Mouse (Mus musculus): ENCODE measurements around the gene Ltbp1. TPM values are rescaled to one million over a fixed set of nuclear protein-coding genes. Genes with fewer than 3 reads are reported as not detected.

The Ltbp1 gene
- polyA plus RNA-seq, 1 experiment from 2014 or later: 2.6 TPM

GRCm38 (mm10) chr17:75239545-75239944 lies 234.2 kb downstream of the Ltbp1 start:
- Histone ChIP-seq H3K36me3 (replicated peaks; ENCODE audit: control insufficient read depth, insufficient read depth) (no peaks in the 10 kb centered on the region), H3K4me1 (replicated peaks; ENCODE audit: control insufficient read depth, insufficient read depth, low read length) (no peaks in the 10 kb centered on the region), H3K9ac (no peak overlapping the region), H3K4me2 (replicated peaks) (no peak overlapping the region), H3K27me3 (ENCODE audit: control insufficient read depth, insufficient read depth, low read length) (no peaks in the 10 kb centered on the region), H3K9me3 (ENCODE audit: control insufficient read depth, low read length) (no peaks in the 10 kb centered on the region), H3K27ac (no peak overlapping the region), H3K4me3 (replicated peaks; ENCODE audit: low read length) (no peak overlapping the region)
- 82% methylated on average over 3 of the region's 3 CpGs for WGBS
- ATAC-seq (ENCODE audit: low FRiP score): no peak
- DNase-seq (ENCODE audit: low spot score): no peak

- no peak for DNase-seq (ENCODE audit: low spot score)
- 100% methylated on average over 1 of the region's 1 CpGs for WGBS
Observed at GRCm38 (mm10) chr17:75242086-75242485, 236.7 kb downstream of the Ltbp1 start.

GRCm38 (mm10) chr17:75243221-75243620 lies 237.9 kb downstream of the Ltbp1 start:
- 88% methylated on average over 1 of the region's 1 CpGs for WGBS
- H3K4me3 ChIP-seq (replicated peaks; ENCODE audit: low read length): no peak overlapping the region
- no peaks in the 10 kb centered on the region for H3K36me3 ChIP-seq (replicated peaks; ENCODE audit: control insufficient read depth, insufficient read depth)
- DNase-seq (ENCODE audit: low spot score) (no peak), ATAC-seq (ENCODE audit: low FRiP score) (no peak)
- H3K27ac ChIP-seq: no peak overlapping the region
- H3K4me1 ChIP-seq (replicated peaks; ENCODE audit: control insufficient read depth, insufficient read depth, low read length): no peaks in the 10 kb centered on the region
- no peaks in the 10 kb centered on the region for H3K27me3 ChIP-seq (ENCODE audit: control insufficient read depth, insufficient read depth, low read length)
- H3K9ac ChIP-seq: no peak overlapping the region
- no peak overlapping the region for H3K4me2 ChIP-seq (replicated peaks)
- no peaks in the 10 kb centered on the region for H3K9me3 ChIP-seq (ENCODE audit: control insufficient read depth, low read length)

More at GRCm38 (mm10) chr17:75242086-75242485, 236.7 kb downstream of the Ltbp1 start:
- H3K4me1 ChIP-seq (replicated peaks; ENCODE audit: control insufficient read depth, insufficient read depth, low read length): no peaks in the 10 kb centered on the region
- H3K9ac ChIP-seq: no peak overlapping the region
- H3K9me3 ChIP-seq (ENCODE audit: control insufficient read depth, low read length): no peaks in the 10 kb centered on the region
- H3K27me3 ChIP-seq (ENCODE audit: control insufficient read depth, insufficient read depth, low read length): no peaks in the 10 kb centered on the region
- H3K27ac ChIP-seq: no peak overlapping the region
- ATAC-seq (ENCODE audit: low FRiP score): no peak
- no peak overlapping the region for H3K4me2 ChIP-seq (replicated peaks)
- H3K4me3 ChIP-seq (replicated peaks; ENCODE audit: low read length): no peak overlapping the region
- H3K36me3 ChIP-seq (replicated peaks; ENCODE audit: control insufficient read depth, insufficient read depth): no peaks in the 10 kb centered on the region

DNA sequence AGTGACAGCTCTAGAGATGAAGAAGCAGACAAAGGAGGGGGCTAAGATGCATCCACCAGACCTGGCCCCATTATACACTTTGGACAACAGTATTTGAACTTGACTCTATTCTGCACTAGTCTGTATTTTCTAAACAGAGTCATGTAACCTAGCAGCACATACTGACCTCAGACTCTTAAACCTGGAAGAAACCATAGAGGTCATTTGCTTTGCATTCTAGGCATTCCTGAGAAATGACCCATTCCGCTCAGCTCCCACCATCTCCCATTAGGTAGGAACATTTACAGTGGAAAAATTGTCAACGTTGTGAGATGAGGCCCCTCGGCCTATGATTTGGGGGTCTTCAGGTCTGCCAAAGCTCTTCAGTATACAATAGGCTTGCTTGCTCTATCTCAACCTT lies 238.8 kb downstream of the Ltbp1 start:
- Histone ChIP-seq H3K36me3 (replicated peaks; ENCODE audit: control insufficient read depth, insufficient read depth) (no peaks in the 10 kb centered on the region), H3K27me3 (ENCODE audit: control insufficient read depth, insufficient read depth, low read length) (no peaks in the 10 kb centered on the region), H3K4me2 (replicated peaks) (no peak overlapping the region), H3K4me3 (replicated peaks; ENCODE audit: low read length) (no peak overlapping the region), H3K27ac (no peak overlapping the region), H3K4me1 (replicated peaks; ENCODE audit: control insufficient read depth, insufficient read depth, low read length) (no peaks in the 10 kb centered on the region), H3K9ac (no peak overlapping the region), H3K9me3 (ENCODE audit: control insufficient read depth, low read length) (no peaks in the 10 kb centered on the region)
- ATAC-seq (ENCODE audit: low FRiP score) (no peak), DNase-seq (ENCODE audit: low spot score) (no peak)
- 100% methylated on average over 3 of the region's 3 CpGs for WGBS

GRCm38 (mm10) chr17:75245085-75245484 lies 239.7 kb downstream of the Ltbp1 start:
- no peak overlapping the region for H3K4me3 ChIP-seq (replicated peaks; ENCODE audit: low read length)
- no peak for DNase-seq (ENCODE audit: low spot score)

DNA sequence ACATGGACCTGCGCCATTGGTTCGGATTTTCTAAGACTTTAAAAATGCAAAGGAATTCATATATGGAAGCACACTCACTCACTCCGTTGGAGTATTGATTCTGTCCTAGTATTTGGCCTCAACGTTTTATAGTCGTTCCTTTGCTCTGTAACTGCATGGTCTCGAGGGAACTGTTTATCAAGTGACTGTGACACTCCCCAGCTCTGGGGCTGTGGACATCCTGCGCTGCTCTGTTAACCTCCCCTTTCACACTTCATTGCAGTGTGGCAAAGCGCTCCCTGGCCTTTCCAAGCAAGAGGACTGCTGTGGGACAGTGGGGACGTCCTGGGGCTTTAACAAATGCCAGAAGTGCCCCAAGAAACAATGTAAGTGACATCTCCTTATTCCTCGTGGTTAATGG lies 243.3 kb downstream of the Ltbp1 start:
- Histone ChIP-seq H3K4me2 (replicated peaks) (no peak overlapping the region), H3K9me3 (ENCODE audit: control insufficient read depth, low read length) (no peaks in the 10 kb centered on the region), H3K4me1 (replicated peaks; ENCODE audit: control insufficient read depth, insufficient read depth, low read length) (no peaks in the 10 kb centered on the region), H3K27me3 (ENCODE audit: control insufficient read depth, insufficient read depth, low read length) (no peaks in the 10 kb centered on the region), H3K27ac (no peak overlapping the region), H3K9ac (no peak overlapping the region), H3K36me3 (replicated peaks; ENCODE audit: control insufficient read depth, insufficient read depth) (no peaks in the 10 kb centered on the region), H3K4me3 (replicated peaks; ENCODE audit: low read length) (no peak overlapping the region)
- 52% methylated on average over 10 of the region's 10 CpGs for WGBS
- no peak for ATAC-seq (ENCODE audit: low FRiP score)
- DNase-seq (ENCODE audit: low spot score): no peak

More at GRCm38 (mm10) chr17:75245085-75245484, 239.7 kb downstream of the Ltbp1 start:
- Histone ChIP-seq H3K27me3 (ENCODE audit: control insufficient read depth, insufficient read depth, low read length) (no peaks in the 10 kb centered on the region), H3K4me2 (replicated peaks) (no peak overlapping the region), H3K27ac (no peak overlapping the region), H3K9ac (no peak overlapping the region), H3K9me3 (ENCODE audit: control insufficient read depth, low read length) (no peaks in the 10 kb centered on the region), H3K36me3 (replicated peaks; ENCODE audit: control insufficient read depth, insufficient read depth) (no peaks in the 10 kb centered on the region), H3K4me1 (replicated peaks; ENCODE audit: control insufficient read depth, insufficient read depth, low read length) (no peaks in the 10 kb centered on the region)
- no peak for ATAC-seq (ENCODE audit: low FRiP score)
- 91% methylated on average over 7 of the region's 7 CpGs for WGBS

DNA sequence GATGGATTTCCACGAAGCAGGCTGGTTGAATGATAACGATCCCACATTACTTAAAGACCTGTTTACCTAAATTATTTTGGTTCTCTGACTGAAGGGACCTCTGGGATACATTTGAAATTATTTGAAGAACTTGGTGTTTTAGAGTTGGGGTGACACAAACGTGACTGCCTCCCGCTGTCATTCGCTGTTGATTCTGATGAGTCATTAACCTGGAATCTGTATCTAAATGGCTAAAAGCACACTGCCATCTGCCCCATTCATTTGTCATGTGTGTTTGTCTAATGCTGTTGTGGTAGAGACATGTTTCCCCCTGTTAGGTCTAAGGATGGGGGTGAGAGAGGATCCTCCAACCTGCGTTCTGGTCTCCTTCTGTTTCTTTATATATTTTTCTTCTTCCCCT lies 245.2 kb downstream of the Ltbp1 start:
- no peak overlapping the region for H3K27ac ChIP-seq
- no peaks in the 10 kb centered on the region for H3K27me3 ChIP-seq (ENCODE audit: control insufficient read depth, insufficient read depth, low read length)
- no peaks in the 10 kb centered on the region for H3K9me3 ChIP-seq (ENCODE audit: control insufficient read depth, low read length)
- no peaks in the 10 kb centered on the region for H3K36me3 ChIP-seq (replicated peaks; ENCODE audit: control insufficient read depth, insufficient read depth)
- no peak overlapping the region for H3K4me2 ChIP-seq (replicated peaks)
- H3K9ac ChIP-seq: no peak overlapping the region
- H3K4me3 ChIP-seq (replicated peaks; ENCODE audit: low read length): no peak overlapping the region
- DNase-seq (ENCODE audit: low spot score) (no peak), ATAC-seq (ENCODE audit: low FRiP score) (no peak)
- WGBS: 91% methylated on average over 6 of the region's 6 CpGs
- no peaks in the 10 kb centered on the region for H3K4me1 ChIP-seq (replicated peaks; ENCODE audit: control insufficient read depth, insufficient read depth, low read length)

DNA sequence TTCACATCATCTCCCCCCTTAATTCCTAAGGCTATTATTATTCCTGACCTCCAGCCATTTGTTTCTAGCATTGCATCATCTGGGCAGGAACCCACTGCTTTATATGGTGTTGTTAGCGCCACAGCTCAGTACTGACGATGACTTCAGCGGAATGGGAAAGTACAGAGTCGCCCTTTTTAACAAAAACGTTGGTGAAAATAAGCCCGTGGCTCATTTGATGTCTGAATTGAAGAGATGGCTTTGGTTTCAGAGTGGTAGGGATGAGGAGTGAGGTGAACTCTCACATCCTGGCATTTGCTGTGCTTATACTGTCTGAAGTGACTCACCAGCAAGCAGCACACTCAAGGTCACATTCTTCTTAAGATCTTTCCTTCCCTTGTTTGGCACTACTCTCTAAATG lies 245.7 kb downstream of the Ltbp1 start:
- H3K9me3 ChIP-seq (ENCODE audit: control insufficient read depth, low read length): no peaks in the 10 kb centered on the region
- ATAC-seq (ENCODE audit: low FRiP score) (no peak), DNase-seq (ENCODE audit: low spot score) (no peak)
- no peak overlapping the region for H3K4me3 ChIP-seq (replicated peaks; ENCODE audit: low read length)
- WGBS: 86% methylated on average over 6 of the region's 6 CpGs
- no peak overlapping the region for H3K4me2 ChIP-seq (replicated peaks)
- H3K27ac ChIP-seq: no peak overlapping the region
- no peaks in the 10 kb centered on the region for H3K4me1 ChIP-seq (replicated peaks; ENCODE audit: control insufficient read depth, insufficient read depth, low read length)
- H3K36me3 ChIP-seq (replicated peaks; ENCODE audit: control insufficient read depth, insufficient read depth): no peaks in the 10 kb centered on the region
- H3K9ac ChIP-seq: no peak overlapping the region
- no peaks in the 10 kb centered on the region for H3K27me3 ChIP-seq (ENCODE audit: control insufficient read depth, insufficient read depth, low read length)

DNA sequence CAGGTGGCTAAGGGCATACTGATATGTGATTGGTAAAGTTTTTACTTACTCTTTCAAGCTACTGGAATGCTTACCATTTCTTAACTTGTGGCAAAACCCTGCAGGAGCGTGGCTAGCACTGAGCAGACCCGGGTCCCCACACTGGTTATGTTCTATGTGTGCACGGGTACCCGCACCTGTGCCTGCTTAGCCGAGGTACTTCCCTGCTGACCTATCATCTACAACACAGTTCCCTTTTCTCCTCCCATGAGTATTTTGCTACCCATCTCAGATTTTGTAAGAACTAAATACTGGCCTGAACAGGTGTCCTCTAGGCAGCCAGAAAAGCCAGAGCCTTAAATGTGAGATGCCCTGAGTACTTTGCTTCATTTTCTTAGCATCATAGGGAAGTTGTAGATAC lies 247.2 kb downstream of the Ltbp1 start:
- Histone ChIP-seq H3K27me3 (ENCODE audit: control insufficient read depth, insufficient read depth, low read length) (no peaks in the 10 kb centered on the region), H3K36me3 (replicated peaks; ENCODE audit: control insufficient read depth, insufficient read depth) (no peaks in the 10 kb centered on the region), H3K27ac (no peak overlapping the region), H3K4me1 (replicated peaks; ENCODE audit: control insufficient read depth, insufficient read depth, low read length) (no peaks in the 10 kb centered on the region), H3K4me2 (replicated peaks) (no peak overlapping the region), H3K9ac (no peak overlapping the region), H3K9me3 (ENCODE audit: control insufficient read depth, low read length) (no peaks in the 10 kb centered on the region), H3K4me3 (replicated peaks; ENCODE audit: low read length) (no peak overlapping the region)
- ATAC-seq (ENCODE audit: low FRiP score) (no peak), DNase-seq (ENCODE audit: low spot score) (no peak)
- WGBS: 91% methylated on average over 5 of the region's 5 CpGs

DNA sequence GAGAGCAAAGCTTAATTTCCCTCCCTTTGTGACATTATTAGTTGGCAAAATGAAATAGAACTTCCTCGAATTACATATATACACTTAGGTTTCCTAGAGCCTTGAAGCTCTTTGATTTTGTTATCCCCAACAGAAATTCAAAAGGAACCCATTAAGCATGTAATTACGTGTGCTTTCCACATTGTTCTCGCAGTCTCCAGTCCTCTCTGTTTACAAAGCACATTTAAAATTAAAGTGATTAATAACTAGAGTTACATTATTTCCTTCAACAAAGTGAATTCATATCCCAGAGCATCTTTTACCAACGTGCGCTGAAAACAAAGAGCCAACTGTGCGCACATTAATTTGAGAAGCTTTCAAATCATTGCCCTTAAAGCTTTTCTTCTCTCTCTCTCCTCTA lies 249.5 kb downstream of the Ltbp1 start:
- no peak overlapping the region for H3K4me3 ChIP-seq (replicated peaks; ENCODE audit: low read length)
- no peaks in the 10 kb centered on the region for H3K36me3 ChIP-seq (replicated peaks; ENCODE audit: control insufficient read depth, insufficient read depth)
- H3K4me1 ChIP-seq (replicated peaks; ENCODE audit: control insufficient read depth, insufficient read depth, low read length): no peaks in the 10 kb centered on the region
- 0 out of 2 replicates have a peak, but pooled peaks have one; percentile 21 for ATAC-seq (ENCODE audit: low FRiP score)
- no peaks in the 10 kb centered on the region for H3K27me3 ChIP-seq (ENCODE audit: control insufficient read depth, insufficient read depth, low read length)
- H3K27ac ChIP-seq: no peak overlapping the region
- H3K9ac ChIP-seq: no peak overlapping the region
- 59% methylated on average over 6 of the region's 6 CpGs for WGBS
- DNase-seq (ENCODE audit: low spot score): peak; percentile 24
- no peak overlapping the region for H3K4me2 ChIP-seq (replicated peaks)
- no peaks in the 10 kb centered on the region for H3K9me3 ChIP-seq (ENCODE audit: control insufficient read depth, low read length)
